ENCODE assay signal across 8 mouse cellular contexts in genomic region chr1:153559126-153559647, GRCm38 (mm10). TPM values are rescaled to one million over a fixed set of nuclear protein-coding genes. Genes with fewer than 3 reads are reported as not detected.
DNase-seq lines count a peak whose midpoint lies in the region; ATAC-seq and TF ChIP-seq lines count a peak whose summit lies in the region.

No protein-coding gene starts in this region.

- intact Hi-C loops in left cerebral cortex, postnatal 4 days (cut with DNase I): loop anchor here (10.0 kb wide), 2 partner anchors 246 to 626 kb away; no protein-coding TSS in a partner anchor

- ATAC-seq in forebrain, embryonic 15.5 days (replicated peaks): peak; percentile 35; the same call in 1 of the 2 replicates
- no peak for ATAC-seq in intestine, postnatal 0 days
- peak; percentile 55; the same call in 1 of the 2 replicates for ATAC-seq in neural tube, embryonic 11.5 days (ENCODE audit: insufficient read depth, low FRiP score, low TSS enrichment)

- no peak overlapping the region for H3K27ac ChIP-seq in forebrain, embryonic 15.5 days (replicated peaks)
- H3K27ac ChIP-seq in intestine, postnatal 0 days (ENCODE audit: low read depth, low read length): no peak overlapping the region
- H3K27ac ChIP-seq in neural tube, embryonic 11.5 days (ENCODE audit: low read depth, low read length): no peak overlapping the region

- TF ChIP-seq CTCF in intestine, postnatal 0 days (IDR thresholded peaks at IDR 0.05; ENCODE audit: low read depth): peak; percentile 90

- peaks cover 6% of the 10 kb centered on the region; the same call in 1 of the 2 replicates for H3K4me1 ChIP-seq in forebrain, embryonic 15.5 days
- H3K4me1 ChIP-seq in intestine, postnatal 0 days (replicated peaks; ENCODE audit: control insufficient read depth, insufficient read depth, low read length): no peaks in the 10 kb centered on the region
- no peaks in the 10 kb centered on the region for H3K4me1 ChIP-seq in neural tube, embryonic 11.5 days (ENCODE audit: control insufficient read depth, insufficient read depth, low read length)

- peak; percentile 64 for DNase-seq in urinary bladder, postnatal 25 days (ENCODE audit: low spot score)
- DNase-seq in urinary bladder, adult 2 months (ENCODE audit: low spot score): no peak
- peak; percentile 50 for DNase-seq in c-Kit-positive CD71-positive TER-119-positive erythroid progenitor cells, embryonic 14.5 days (ENCODE audit: low spot score)
- peak; percentile 54 for DNase-seq in left cerebral cortex, postnatal 4 days
- peak; percentile 76 for DNase-seq in neural tube, embryonic 11.5 days (ENCODE audit: low spot score)
- DNase-seq in testis, postnatal 14 days (ENCODE audit: low spot score): peak; percentile 62

- no peaks in the 10 kb centered on the region for H3K36me3 ChIP-seq in forebrain, embryonic 15.5 days
- H3K36me3 ChIP-seq in intestine, postnatal 0 days (ENCODE audit: control insufficient read depth, insufficient read depth): no peaks in the 10 kb centered on the region
- no peaks in the 10 kb centered on the region for H3K36me3 ChIP-seq in neural tube, embryonic 11.5 days (ENCODE audit: control insufficient read depth, insufficient read depth, low read length)

- no peak overlapping the region for H3K9ac ChIP-seq in forebrain, embryonic 15.5 days (replicated peaks)
- H3K9ac ChIP-seq in intestine, postnatal 0 days (ENCODE audit: low read depth, low read length): no peak overlapping the region
- no peak overlapping the region for H3K9ac ChIP-seq in neural tube, embryonic 11.5 days (ENCODE audit: low read length)

- no peak overlapping the region for H3K4me3 ChIP-seq in forebrain, embryonic 15.5 days
- H3K4me3 ChIP-seq in intestine, postnatal 0 days (ENCODE audit: low read depth, low read length): no peak overlapping the region
- H3K4me3 ChIP-seq in neural tube, embryonic 11.5 days (ENCODE audit: low read depth, low read length): no peak overlapping the region

- no peaks in the 10 kb centered on the region for H3K27me3 ChIP-seq in forebrain, embryonic 15.5 days
- H3K27me3 ChIP-seq in intestine, postnatal 0 days (replicated peaks; ENCODE audit: control insufficient read depth, insufficient read depth, low read length): no peaks in the 10 kb centered on the region
- H3K27me3 ChIP-seq in neural tube, embryonic 11.5 days (ENCODE audit: control insufficient read depth, insufficient read depth, low read length): no peaks in the 10 kb centered on the region

- 23% methylated on average over 9 of the region's 9 CpGs for WGBS in forebrain, embryonic 15.5 days
- 23% methylated on average over 9 of the region's 9 CpGs for WGBS in intestine, postnatal 0 days
- 17% methylated on average over 9 of the region's 9 CpGs for WGBS in neural tube, embryonic 11.5 days

- no peaks in the 10 kb centered on the region for H3K9me3 ChIP-seq in forebrain, embryonic 15.5 days
- no peaks in the 10 kb centered on the region for H3K9me3 ChIP-seq in intestine, postnatal 0 days (ENCODE audit: control insufficient read depth)
- H3K9me3 ChIP-seq in neural tube, embryonic 11.5 days (ENCODE audit: control insufficient read depth, low read length): no peaks in the 10 kb centered on the region

- no peak overlapping the region for H3K4me2 ChIP-seq in forebrain, embryonic 15.5 days (replicated peaks)
- H3K4me2 ChIP-seq in intestine, postnatal 0 days (replicated peaks; ENCODE audit: low read depth): no peak overlapping the region
- H3K4me2 ChIP-seq in neural tube, embryonic 11.5 days (ENCODE audit: low read depth): no peak overlapping the region

RNA-seq across cellular contexts. Expression of gene Npl, which starts 9.3 kb away (rescaled TPM):
- polyA plus RNA-seq in urinary bladder, adult 2 months (2012; rRNA removed): 1.8 and 2.1 TPM in 2 replicates
- polyA plus RNA-seq in forebrain, embryonic 15.5 days (2015; fragmentation: Nextera tagmentation; extraction: Ambion mirVana): 7.2 and 8.2 TPM in 2 replicates
- polyA plus RNA-seq in intestine, postnatal 0 days (2015; fragmentation: Nextera tagmentation; extraction: Ambion mirVana): 967 and 1,051 TPM in 2 replicates
- total RNA-seq in left cerebral cortex, postnatal 4 days (2021): 1 to 10 TPM; 5.4 to 6.8 TPM
- 14.5 and 14.6 TPM in 2 replicates for polyA plus RNA-seq in neural tube, embryonic 11.5 days (2014; fragmentation: Nextera tagmentation; extraction: Ambion mirVana)

Comparison
In these comparisons a context has a peak if more than half of its experiments do, and no peak if none do; other contexts are left out.
1. RNA of gene Npl, which starts 9.3 kb away (polyA plus RNA-seq): 967 to 1,051 TPM in intestine, postnatal 0 days; 14.5 to 14.6 TPM in neural tube, embryonic 11.5 days, 7.2 to 8.2 TPM in forebrain, embryonic 15.5 days and 1.8 to 2.1 TPM in urinary bladder, adult 2 months; every median in the first group is over 10 times any median in the second.